Mouse (Mus musculus): ENCODE data around the gene Siglech.
"Not testable (repeated sequence)": the region's sequence is repeated elsewhere in the genome, so short reads cannot be mapped to it uniquely, and the experiment has no call there.

Gene Siglech

GRCm38 (mm10) chr7:55767926-55768325 is at the start of gene Siglech:
Siglech (plus strand) TSS chr7:55768178.
- no peak for DNase-seq (ENCODE audit: low read depth in 1 of 2, low spot score in 2 of 2)

DNA sequence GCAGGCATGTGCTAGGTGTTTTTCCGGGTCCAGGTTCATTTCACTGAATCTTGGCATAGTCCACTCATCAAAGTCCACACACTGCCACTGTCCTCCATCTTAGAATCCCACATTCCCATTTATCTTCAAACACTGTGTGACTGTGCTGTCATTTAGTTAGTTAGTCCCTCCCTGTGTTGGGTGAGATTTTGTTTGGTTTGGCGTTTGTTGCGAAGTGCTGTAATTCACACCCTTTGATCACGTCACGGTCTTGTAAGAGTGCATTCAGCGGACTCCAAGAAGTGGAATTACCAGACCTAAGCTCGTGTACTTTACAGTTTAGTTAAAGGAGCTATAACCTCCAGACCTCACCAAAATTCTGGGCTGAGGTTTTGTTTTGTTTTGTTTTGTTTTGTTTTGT is 45.3 kb upstream of the Siglech start:
- DNase-seq (ENCODE audit: low read depth in 1 of 2, low spot score in 2 of 2) = no peak

DNA sequence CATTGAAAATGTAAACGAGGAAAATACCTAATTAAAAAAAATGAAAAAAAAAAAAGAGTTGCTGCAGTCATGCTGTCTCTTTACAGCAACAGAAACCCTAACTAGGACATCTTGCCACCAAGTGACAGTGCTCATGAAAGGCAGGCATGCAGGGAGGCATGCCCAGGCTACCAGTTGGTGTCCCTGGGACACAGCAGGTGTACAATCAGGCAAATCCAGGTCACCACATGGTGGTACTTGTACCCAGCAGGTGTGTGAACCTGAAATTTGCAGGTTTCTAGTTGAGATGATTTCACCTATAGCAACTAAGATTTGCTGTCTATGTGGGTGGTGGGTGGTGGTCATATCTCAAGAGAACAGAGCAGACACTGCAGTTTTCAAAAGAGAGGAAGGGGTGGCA is 39.1 kb upstream of the Siglech start:
- no peak for DNase-seq (ENCODE audit: low read depth in 1 of 2, low spot score in 2 of 2)

DNA sequence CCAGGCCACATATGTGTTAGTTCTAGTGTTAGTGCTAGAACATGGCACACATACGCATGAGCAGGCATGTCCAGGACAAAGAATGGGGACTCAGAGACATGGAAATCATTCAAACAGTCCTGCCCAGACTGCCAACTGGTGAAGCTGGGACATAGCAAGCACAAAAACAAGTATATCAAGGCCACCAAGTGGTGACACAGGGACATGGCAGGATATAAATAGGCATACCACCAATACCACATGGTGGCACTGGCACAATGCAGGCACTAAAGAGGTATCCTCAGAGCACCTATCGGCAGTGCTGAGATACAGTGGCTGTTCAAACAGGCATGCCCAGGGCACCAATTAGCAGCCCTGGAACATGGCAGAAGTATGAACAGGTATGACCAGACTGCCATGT is 33.5 kb upstream of the Siglech start:
- DNase-seq (ENCODE audit: low read depth in 1 of 2, low spot score in 2 of 2) = no peak

- DNase-seq (ENCODE audit: low read depth in 1 of 2, low spot score in 2 of 2) = no peak
These were observed 30.7 kb upstream of the Siglech start for GRCm38 (mm10) chr7:55737125-55737912.

DNA sequence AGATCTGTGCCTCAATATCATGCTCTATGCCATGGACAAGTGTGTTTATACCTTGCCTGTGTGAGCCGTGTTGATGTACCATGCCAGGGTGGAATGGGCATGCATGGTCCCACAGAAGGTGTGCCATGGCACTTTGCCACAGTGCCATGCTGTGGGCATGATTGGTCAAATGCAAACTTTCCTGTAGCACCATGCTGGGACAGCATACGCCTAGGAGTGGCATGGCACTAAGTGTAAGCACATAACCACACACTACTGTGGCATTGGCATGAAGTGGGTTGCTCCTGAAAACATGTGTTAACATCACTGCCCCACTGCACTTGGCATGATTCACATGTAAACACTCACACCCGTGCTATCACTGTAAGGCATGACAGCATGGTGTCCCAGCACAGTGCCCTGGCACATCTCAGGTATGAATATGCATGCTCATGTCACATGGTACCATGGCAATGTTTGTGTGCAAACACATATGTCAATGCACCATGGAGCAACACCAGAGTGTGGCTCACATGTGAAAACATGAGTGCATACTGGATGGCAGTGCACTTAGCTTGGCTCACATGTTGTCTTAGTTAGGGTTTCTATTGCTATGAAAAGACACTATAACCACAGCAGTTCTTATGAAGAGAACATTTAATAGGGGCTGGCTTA is 24.2 kb upstream of the Siglech start:
- DNase-seq (ENCODE audit: low read depth in 1 of 2, low spot score in 2 of 2) = no peak

- no peak for DNase-seq (ENCODE audit: low read depth in 1 of 2, low spot score in 2 of 2)
These were observed 23.3 kb upstream of the Siglech start for GRCm38 (mm10) chr7:55744566-55745220.

GRCm38 (mm10) chr7:55750841-55751240 is 17.1 kb upstream of the Siglech start:
- DNase-seq (ENCODE audit: low read depth in 1 of 2, low spot score in 2 of 2) = no peak

DNA sequence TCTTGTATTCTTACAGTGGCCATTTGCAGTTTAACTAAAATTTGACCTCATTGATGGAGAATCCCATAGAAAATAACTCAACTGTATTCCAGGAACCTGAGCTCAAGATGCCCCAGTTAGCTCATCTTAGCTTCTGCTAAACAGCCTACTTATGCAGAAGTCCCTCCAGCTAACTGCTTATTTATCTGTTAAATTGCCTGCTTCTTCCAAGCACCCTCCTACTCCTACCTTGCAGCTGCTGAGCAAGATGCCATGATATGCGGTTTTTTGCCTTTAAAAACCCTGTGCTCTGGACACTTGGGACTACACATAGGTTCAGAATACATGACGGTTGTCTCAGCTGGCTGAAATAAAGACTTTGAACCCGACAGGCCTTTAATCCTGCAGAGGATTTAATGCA is 8.6 kb upstream of the Siglech start:
- DNase-seq (ENCODE audit: low read depth in 1 of 2, low spot score in 2 of 2) = no peak

GRCm38 (mm10) chr7:55780011-55780410 is 12.0 kb downstream of the Siglech start:
- DNase-seq (ENCODE audit: low read depth in 1 of 2, low spot score in 2 of 2) = no peak

DNA sequence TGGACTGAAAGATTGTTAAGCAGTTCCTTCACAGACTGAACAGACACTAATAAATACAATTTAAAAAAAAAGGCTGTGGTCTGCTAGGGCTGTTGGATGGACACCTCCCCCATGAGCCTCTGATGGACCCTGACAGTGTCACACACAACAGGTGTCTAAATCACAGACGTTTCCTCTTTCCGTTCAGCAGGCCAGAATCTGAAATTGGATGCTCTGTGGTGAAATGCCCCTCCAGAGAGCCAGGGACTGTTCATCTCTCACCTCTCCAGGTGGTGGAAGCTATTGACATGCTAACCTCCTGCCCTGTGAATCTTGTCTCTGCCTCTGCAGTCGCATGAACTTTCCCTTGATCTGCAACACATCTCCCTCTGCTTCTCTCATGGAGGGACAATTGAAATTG is 14.5 kb downstream of the Siglech start:
- DNase-seq (ENCODE audit: low read depth in 1 of 2, low spot score in 2 of 2) = no peak

DNA sequence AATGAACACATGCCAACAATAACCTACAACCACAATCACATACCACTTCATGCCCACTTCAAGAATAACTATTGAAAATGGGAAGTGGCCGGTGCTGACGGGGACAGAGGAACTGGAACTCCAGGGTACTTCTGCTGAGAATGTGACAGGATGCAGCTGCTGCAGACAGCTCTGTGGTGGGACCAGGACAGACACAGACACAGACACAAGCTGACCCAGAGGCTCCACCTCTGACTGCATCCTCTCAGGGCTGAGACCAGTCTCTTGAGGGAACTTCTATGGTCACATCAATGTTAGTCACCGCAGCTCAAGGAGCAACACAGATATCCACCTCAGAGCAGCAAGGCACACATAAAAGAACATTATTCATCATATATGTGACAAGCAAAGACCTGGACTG is 16.6 kb downstream of the Siglech start:
- peak; percentile 64 for DNase-seq (ENCODE audit: low read depth in 1 of 2, low spot score in 2 of 2)

GRCm38 (mm10) chr7:55790586-55790985 is 22.6 kb downstream of the Siglech start:
- not testable (repeated sequence) for DNase-seq (ENCODE audit: low read depth in 1 of 2, low spot score in 2 of 2)

DNA sequence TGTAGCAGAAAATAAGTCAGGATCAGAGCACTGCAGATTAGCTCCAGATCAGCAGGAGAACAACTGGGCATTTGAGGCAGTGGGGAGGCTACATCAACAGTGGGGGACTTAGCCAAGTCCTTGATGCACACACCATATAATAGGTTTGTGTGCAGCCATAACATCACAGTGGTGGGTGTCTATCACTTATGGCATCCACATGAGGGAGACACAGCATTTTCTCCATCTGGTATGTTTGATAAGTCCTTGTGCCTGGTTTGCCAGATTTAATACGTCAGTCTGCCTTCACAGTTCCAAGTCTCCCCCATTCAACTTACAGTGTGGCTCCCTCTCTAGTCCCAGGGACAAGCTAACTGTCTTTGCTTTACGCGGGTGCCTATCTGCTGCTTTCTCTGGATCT is 24.3 kb downstream of the Siglech start:
- DNase-seq (ENCODE audit: low read depth in 1 of 2, low spot score in 2 of 2) = no peak

DNA sequence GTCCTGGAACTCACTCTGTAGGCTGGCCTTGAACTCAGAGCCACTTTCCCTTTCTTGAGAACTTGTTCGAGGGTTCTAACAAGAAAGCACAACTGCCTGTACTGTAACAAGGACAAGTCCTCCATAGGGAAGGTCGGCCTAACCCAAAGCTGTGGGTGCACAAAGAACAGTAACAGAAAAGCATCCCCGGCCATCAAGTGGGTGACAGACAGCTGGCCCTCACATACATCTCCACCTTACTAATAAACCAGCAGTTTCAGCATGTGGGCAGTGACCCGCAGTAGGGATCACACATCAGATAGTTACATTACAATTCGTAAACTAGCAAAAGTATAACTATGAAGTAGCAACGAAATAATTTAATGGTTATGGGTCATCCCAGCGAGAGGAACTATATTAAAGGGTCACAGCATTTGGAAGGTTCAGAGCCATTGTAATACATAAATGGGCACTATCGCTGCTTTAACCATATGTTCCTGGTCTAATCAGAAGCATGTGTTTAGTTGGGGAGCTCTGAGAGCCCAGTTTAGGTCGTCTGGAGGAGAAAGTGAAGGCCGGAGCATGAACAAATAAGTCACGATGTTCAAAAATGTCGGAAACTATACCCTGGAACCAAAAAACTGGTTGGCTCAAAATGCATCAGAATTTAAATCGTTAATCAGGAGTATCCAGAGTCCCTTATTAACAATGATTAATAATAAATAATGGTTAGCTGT is 25.4 kb downstream of the Siglech start:
- DNase-seq (ENCODE audit: low read depth in 1 of 2, low spot score in 2 of 2) = no peak

GRCm38 (mm10) chr7:55793952-55794603 is 26.1 kb downstream of the Siglech start, which contains the start of gene Tubgcp5:
Tubgcp5 (plus strand) TSS chr7:55794154.
- peak; percentile 83 to 92 for DNase-seq (ENCODE audit: low read depth in 1 of 2, low spot score in 2 of 2)

DNA sequence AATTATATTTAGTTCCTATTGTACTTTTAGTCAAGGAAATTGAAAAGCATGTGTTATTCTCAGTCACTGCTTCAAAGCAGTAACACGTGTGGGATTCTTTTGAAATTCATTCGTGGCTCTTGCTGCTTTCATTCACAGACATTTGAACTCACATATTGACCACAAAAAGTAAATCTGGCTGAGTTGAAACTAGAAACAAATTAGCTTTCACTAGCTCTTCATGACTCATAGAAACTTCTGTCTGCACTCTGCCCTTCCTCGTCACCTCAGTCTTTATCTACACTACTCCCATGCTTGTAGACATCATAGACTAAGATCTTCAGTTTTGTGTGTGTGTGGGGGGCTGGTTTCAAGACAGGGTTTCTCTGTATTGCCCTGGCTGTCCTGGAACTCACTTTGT is 32.0 kb downstream of the Siglech start:
- no peak for DNase-seq (ENCODE audit: low read depth in 1 of 2, low spot score in 2 of 2)

DNA sequence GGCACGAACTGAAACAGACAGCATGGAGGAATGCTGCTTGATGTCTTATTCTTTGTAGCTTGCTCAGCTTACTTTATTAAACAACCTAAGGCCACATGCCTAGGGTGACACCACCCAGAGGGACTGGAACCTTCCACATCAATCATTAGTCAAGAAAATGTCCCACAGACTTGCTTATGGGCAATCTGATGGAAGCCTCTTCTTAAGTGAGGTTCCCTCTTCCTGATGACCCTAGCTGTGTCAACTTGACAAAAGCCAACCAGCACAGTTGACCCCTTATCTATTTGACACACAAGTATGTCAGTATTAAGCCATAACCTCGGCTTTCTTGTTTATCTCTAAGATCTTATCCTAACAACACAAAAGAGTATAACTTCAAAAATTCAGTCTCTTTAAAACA is 42.0 kb downstream of the Siglech start:
- DNase-seq (ENCODE audit: low read depth in 1 of 2, low spot score in 2 of 2) = no peak

DNA sequence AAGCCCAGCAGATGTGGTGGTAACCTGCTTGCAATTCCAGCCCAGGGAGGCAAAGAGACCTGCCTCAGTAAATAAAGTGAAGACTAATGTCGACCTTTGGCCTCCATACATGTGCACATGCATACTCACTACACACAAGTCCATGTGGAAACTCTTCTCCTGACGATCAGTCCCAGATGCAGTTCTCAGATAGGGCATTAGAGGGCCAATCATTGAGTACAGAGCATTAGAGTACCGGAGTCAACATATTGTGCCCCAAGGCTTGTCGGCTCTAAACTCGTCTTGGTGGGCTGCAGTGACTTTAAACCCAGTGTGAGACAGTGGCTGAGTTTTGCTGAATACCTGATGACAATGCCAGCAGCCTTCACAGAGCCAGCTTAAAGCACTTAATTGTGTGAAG is 56.5 kb downstream of the Siglech start:
- no peak for DNase-seq (ENCODE audit: low read depth in 1 of 2, low spot score in 2 of 2)

- DNase-seq (ENCODE audit: low read depth in 1 of 2, low spot score in 2 of 2) = no peak
These were observed 59.6 kb downstream of the Siglech start for GRCm38 (mm10) chr7:55827551-55827950.
